Mouse (Mus musculus) limb, embryonic 14.5 days (tissue): ENCODE data around the gene Eif5b. TPM values are rescaled to one million over a fixed set of nuclear protein-coding genes. Genes with fewer than 3 reads are reported as not detected.

Experiments used
- ATAC-seq: fragments of 200-750 bp; cut with Nextera tagmentation; 2 replicates; pipeline ENCODE4 v1.8.0; 2017; ENCODE audit warnings: low read depth, moderate number of reproducible peaks, moderate TSS enrichment; ENCODE audit not compliant: low FRiP score
- DNase-seq: peaks from one replicate; pipeline ENCODE4 v3.0.0-alpha.2; 2015; ENCODE audit warnings: low spot score
- H3K27ac ChIP-seq: fragments of 300-500 bp; sonication (generic); replicated peaks from 2 replicates; pipeline ENCODE4 v1.5.1; 2014; ENCODE audit warnings: low read depth, mild to moderate bottlenecking, low read length, moderate library complexity, mixed read lengths
- H3K27me3 ChIP-seq: fragments of 300-500 bp; sonication (generic); 2 replicates; pipeline ENCODE4 v1.6.1; 2014; ENCODE audit warnings: low read length, mixed read lengths; ENCODE audit not compliant: control insufficient read depth, insufficient read depth
- H3K36me3 ChIP-seq: fragments of 300-500 bp; sonication (generic); 2 replicates; pipeline ENCODE4 v1.6.1; 2014; ENCODE audit warnings: mild to moderate bottlenecking, low read length, moderate library complexity, mixed read lengths; ENCODE audit not compliant: control insufficient read depth, insufficient read depth
- H3K4me1 ChIP-seq: fragments of 300-500 bp; sonication (generic); 2 replicates; pipeline ENCODE4 v1.6.1; 2014; ENCODE audit warnings: antibody characterized with exemption, low read length, mixed read lengths; ENCODE audit not compliant: control insufficient read depth, insufficient read depth
- H3K4me2 ChIP-seq: fragments of 300-500 bp; sonication (generic); replicated peaks from 2 replicates; pipeline ENCODE4 v1.6.1; 2014; ENCODE audit warnings: low read depth, mild to moderate bottlenecking, low read length, moderate library complexity; ENCODE audit not compliant: severe bottlenecking
- H3K4me3 ChIP-seq: fragments of 300-500 bp; sonication (generic); replicated peaks from 2 replicates; pipeline ENCODE4 v1.5.1; 2014; ENCODE audit warnings: low read length
- H3K9ac ChIP-seq: fragments of 300-500 bp; sonication (generic); 2 replicates; pipeline ENCODE4 v1.6.1; 2014; ENCODE audit warnings: mild to moderate bottlenecking, low read depth, low read length, moderate library complexity; ENCODE audit not compliant: severe bottlenecking
- H3K9me3 ChIP-seq: fragments of 300-500 bp; sonication (generic); 2 replicates; pipeline ENCODE4 v1.6.1; 2016; ENCODE audit warnings: low read length; ENCODE audit not compliant: control insufficient read depth
- POLR2A ChIP-seq: fragments of 200-500 bp; IDR thresholded peaks from 2 replicates; pipeline ENCODE4 v1.8.0; 2012; ENCODE audit warnings: inconsistent platforms, mild to moderate bottlenecking, moderate library complexity, borderline replicate concordance; ENCODE audit not compliant: insufficient read depth, insufficient read length; ENCODE audit errors: extremely low read depth
- WGBS: fragments of 180-500 bp; shearing (Covaris S2); extraction: QIAGEN DNeasy Blood & Tissue Kit; methylation state at CpG from one replicate; pipeline ENCODE4 v1.1.7; 2014; 5-methylcytosine and 5-hydroxymethylcytosine counted together
- polyA plus RNA-seq, 2 experiments: library from polyadenylated mRNA; depleted of rRNA in 1 of 2; stranded (reverse) in 1 of 2; unstranded in 1 of 2; fragments of >200 nt; fragmentation: Nextera tagmentation in 1 of 2; extraction: Ambion mirVana in 1 of 2; gene quantifications; 2 replicates each; pipeline versions ENCODE4 v1.2.1 to v1.2.3; 2012 to 2014

Eif5b gene
- polyA plus RNA-seq (2012; rRNA removed) (24.7 and 35.3 TPM in 2 replicates), polyA plus RNA-seq (2014; fragmentation: Nextera tagmentation; extraction: Ambion mirVana) (28.2 and 28.3 TPM in 2 replicates)

DNA sequence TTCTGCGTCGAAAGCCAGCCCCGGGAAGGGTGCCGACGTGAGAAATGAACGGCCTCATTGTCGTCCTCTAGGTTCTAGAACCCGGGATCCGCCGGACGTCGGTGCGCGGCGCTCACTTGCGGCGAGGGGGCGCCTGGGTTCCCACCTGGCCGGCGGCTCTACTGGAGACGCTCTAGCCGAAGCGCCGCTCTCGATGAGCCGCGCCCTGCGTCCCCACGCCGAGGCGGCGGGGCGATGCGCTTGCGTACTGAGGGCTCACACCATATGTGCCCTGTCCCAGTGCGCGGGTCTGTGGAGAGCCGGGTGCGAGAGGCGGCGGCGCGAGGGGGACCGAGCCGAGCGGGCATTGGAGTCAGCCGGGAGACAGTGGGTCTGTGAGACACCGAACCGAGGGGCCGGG is at the start of gene Eif5b, which contains the start of gene Txndc9:
TSS of gene Eif5b (plus strand) at position 144 of the 400 bp plus-strand sequence.
TSS of gene Txndc9 (minus strand) at position 27 of the 400 bp plus-strand sequence.
- WGBS = 0% methylated on average over 47 of the region's 50 CpGs
- DNase-seq = peak; percentile 96
- peaks cover 10% of the 10 kb centered on the region for H3K4me1 ChIP-seq
- H3K36me3 ChIP-seq = peaks cover 27% of the 10 kb centered on the region
- H3K27me3 ChIP-seq = no peaks in the 10 kb centered on the region
- peak within 1 kb of the TSS; percentile 95 for H3K4me3 ChIP-seq
- peak within 1 kb of the TSS; percentile 92 for H3K27ac ChIP-seq
- no peak for TF ChIP-seq POLR2A
- H3K9ac ChIP-seq = peak within 1 kb of the TSS; percentile 88
- ATAC-seq = peak; percentile 93
- no peaks in the 10 kb centered on the region for H3K9me3 ChIP-seq
- peak within 1 kb of the TSS; percentile 89 for H3K4me2 ChIP-seq

DNA sequence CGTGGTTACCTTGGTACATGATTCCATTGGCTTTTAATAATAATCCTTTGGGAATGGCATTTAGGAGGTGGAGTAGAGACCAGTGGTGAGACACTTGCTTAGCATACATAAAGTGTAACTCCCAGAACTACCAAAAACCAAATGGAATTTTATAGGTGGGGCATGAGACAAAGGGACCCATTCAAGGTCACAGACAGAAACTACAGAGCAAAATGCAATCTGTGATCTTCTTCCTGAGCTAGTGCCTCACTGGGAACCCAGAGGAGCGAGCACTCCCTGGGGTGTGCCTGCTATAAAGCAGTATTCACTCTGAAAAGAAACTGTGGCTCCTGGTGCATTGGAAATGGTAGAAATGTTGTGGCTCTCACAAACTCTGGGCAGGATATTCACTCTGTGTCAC is 48.9 kb upstream of the Eif5b start:
- no peaks in the 10 kb centered on the region for H3K4me1 ChIP-seq
- WGBS = 76% methylated on average over 2 of the region's 2 CpGs
- no peak for TF ChIP-seq POLR2A
- no peak overlapping the region for H3K9ac ChIP-seq
- no peak overlapping the region for H3K27ac ChIP-seq
- H3K36me3 ChIP-seq = no peaks in the 10 kb centered on the region
- no peak overlapping the region for H3K4me2 ChIP-seq
- ATAC-seq (no peak), DNase-seq (no peak)
- H3K27me3 ChIP-seq = no peaks in the 10 kb centered on the region
- no peak overlapping the region for H3K4me3 ChIP-seq
- H3K9me3 ChIP-seq = no peaks in the 10 kb centered on the region

DNA sequence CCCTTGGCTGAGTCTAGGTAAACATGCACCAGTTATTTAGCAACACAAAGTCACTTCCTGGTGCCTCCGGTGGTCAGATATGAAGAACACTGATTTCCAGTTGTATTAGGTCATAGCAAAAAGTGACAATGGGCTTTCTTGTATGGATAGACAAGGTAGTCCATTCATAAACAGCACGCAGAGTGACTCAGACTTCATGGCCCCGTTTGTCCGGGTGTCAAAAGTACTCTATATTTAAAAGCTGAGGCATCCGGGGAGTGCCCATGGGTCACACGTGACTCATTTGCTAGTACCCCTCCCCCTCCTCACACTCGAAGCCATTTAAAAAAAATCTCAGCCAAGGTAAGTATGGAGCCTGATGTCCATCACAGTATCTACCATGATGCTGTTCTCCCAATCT is 43.0 kb upstream of the Eif5b start:
- Histone ChIP-seq H3K4me3 (no peak overlapping the region), H3K9ac (no peak overlapping the region), H3K4me2 (no peak overlapping the region), H3K27ac (no peak overlapping the region), H3K27me3 (no peaks in the 10 kb centered on the region), H3K4me1 (peaks cover 4% of the 10 kb centered on the region; the same call in 1 of the 2 replicates), H3K9me3 (no peaks in the 10 kb centered on the region), H3K36me3 (no peaks in the 10 kb centered on the region)
- WGBS = 78% methylated on average over 7 of the region's 7 CpGs
- no peak for TF ChIP-seq POLR2A
- ATAC-seq (no peak), DNase-seq (no peak)

DNA sequence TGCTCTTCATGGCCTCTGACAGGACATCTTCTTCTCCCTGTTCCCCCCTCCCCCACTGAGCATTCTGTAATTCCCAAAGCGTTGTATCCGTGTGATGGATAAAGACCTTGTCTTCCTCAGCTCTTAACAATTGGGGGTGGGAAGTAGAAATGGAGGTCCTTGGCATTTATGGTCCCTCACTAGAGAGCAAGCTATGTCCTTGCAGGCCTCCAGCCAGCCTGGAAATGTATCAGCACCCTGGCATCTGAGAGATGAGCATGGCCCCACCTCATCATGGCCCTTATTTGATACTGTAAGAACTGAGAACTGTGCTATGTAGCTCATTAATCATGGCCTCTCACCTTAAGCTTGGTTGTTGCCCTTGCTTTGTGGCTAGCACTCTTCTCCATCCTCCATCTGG is 42.6 kb upstream of the Eif5b start:
- H3K27ac ChIP-seq = no peak overlapping the region
- no peaks in the 10 kb centered on the region for H3K27me3 ChIP-seq
- no peak overlapping the region for H3K4me2 ChIP-seq
- H3K4me3 ChIP-seq = no peak overlapping the region
- H3K9me3 ChIP-seq = no peaks in the 10 kb centered on the region
- no peak for TF ChIP-seq POLR2A
- WGBS = 98% methylated on average over 2 of the region's 2 CpGs
- H3K4me1 ChIP-seq = peaks cover 4% of the 10 kb centered on the region; the same call in 1 of the 2 replicates
- H3K9ac ChIP-seq = no peak overlapping the region
- H3K36me3 ChIP-seq = no peaks in the 10 kb centered on the region
- ATAC-seq (no peak), DNase-seq (no peak)

DNA sequence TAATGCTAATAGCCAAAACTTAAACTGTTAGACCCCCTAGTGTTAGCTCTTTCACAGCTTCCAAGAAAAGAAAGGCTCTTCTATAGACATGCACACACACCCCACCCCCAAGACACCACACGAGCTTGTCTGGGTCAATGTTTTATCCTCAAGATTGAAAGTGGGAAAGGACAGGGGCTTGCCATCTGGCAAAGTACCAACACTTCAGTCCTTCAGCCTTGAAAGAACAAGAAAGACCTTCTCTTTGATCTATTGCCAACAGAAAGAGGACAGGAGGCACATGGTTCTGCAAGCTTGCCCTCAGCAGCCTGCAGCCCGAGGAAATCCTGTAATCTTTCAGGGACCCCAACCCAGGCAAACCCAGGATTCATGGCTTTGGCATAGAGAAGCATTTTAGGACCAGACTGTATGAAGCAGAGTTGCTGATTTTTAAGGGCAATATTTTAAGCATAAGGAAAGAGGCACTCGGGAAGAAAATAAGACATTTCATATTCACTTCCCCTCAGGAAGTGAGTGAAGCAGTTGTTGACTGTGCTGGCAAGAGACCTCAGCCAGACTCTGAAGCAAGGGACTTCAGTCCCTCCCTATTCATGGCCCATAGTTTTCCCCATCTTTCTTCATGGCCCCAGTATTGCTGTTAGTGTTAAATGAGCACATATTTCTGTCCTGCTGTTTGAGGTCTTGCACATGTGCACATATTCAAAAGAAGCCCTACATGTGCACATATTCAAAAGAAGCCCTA is 40.9 kb upstream of the Eif5b start:
- TF ChIP-seq POLR2A = no peak
- peaks cover 4% of the 10 kb centered on the region; the same call in 1 of the 2 replicates for H3K4me1 ChIP-seq
- no peak overlapping the region for H3K4me2 ChIP-seq
- H3K27me3 ChIP-seq = no peaks in the 10 kb centered on the region
- no peaks in the 10 kb centered on the region for H3K9me3 ChIP-seq
- H3K4me3 ChIP-seq = no peak overlapping the region
- H3K27ac ChIP-seq = no peak overlapping the region
- no peak overlapping the region for H3K9ac ChIP-seq
- ATAC-seq (no peak), DNase-seq (no peak)
- WGBS = 26% methylated on average over 3 of the region's 3 CpGs
- no peaks in the 10 kb centered on the region for H3K36me3 ChIP-seq
